Mouse (Mus musculus) thymus, adult 2 months (tissue): ENCODE measurements around the gene Misp.

ENCODE experiments used
- CTCF ChIP-seq: fragments of 200-500 bp; IDR thresholded peaks from 2 replicates; pipeline ENCODE4 v1.5.1; 2012; ENCODE audit warnings: mild to moderate bottlenecking, control low read depth, low read length, moderate library complexity, borderline replicate concordance; ENCODE audit not compliant: control insufficient read depth, poor library complexity, insufficient read depth; ENCODE audit errors: extremely low read depth
- POLR2A ChIP-seq: fragments of 200-500 bp; IDR thresholded peaks from 2 replicates; pipeline ENCODE4 v1.6.1; 2012; ENCODE audit warnings: mild to moderate bottlenecking, low read length, control low read depth, moderate library complexity; ENCODE audit not compliant: control insufficient read depth, poor library complexity, insufficient read depth; ENCODE audit errors: extremely low read depth

DNA sequence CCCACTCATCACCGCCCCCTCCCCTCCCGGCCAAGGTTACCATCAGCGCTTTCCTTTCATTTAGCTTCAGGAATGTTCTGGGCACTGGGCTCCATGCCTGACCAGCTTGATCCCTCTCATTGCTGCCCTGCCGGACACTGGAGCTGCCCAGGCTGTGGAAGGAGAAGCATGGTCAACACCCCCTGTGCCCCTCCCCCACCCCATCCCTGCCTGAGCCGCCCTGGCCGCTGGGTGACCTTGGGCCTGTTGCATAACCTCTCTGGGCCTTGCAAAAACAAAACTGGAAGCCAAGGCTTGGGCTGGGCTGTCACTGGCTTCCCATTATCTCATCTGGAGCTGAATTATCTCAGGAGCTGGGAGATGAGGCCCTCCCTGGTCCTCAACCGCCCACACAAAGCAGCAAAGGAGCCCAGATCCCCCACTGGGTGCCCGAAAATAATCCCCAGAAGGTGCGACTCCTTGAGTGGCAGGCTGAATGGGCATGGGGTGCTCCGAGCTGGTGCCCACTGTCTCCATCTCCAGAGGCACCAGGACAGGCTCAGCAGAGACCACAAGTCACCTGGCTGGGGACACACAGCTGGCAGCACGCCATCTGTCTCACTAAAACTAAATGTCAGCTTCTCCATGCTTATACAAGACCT, 18.3 kb upstream of the Misp start:
- TF ChIP-seq CTCF: no peak
- TF ChIP-seq POLR2A: no peak
